Mouse (Mus musculus) thymus, adult 2 months (tissue): ENCODE data around the gene Zfp366.

Experiments used
- CTCF ChIP-seq: fragments of 200-500 bp; IDR thresholded peaks from 2 replicates; pipeline ENCODE4 v1.5.1; 2012; ENCODE audit warnings: mild to moderate bottlenecking, control low read depth, low read length, moderate library complexity, borderline replicate concordance; ENCODE audit not compliant: control insufficient read depth, poor library complexity, insufficient read depth; ENCODE audit errors: extremely low read depth
- POLR2A ChIP-seq: fragments of 200-500 bp; IDR thresholded peaks from 2 replicates; pipeline ENCODE4 v1.6.1; 2012; ENCODE audit warnings: mild to moderate bottlenecking, low read length, control low read depth, moderate library complexity; ENCODE audit not compliant: control insufficient read depth, poor library complexity, insufficient read depth; ENCODE audit errors: extremely low read depth

DNA sequence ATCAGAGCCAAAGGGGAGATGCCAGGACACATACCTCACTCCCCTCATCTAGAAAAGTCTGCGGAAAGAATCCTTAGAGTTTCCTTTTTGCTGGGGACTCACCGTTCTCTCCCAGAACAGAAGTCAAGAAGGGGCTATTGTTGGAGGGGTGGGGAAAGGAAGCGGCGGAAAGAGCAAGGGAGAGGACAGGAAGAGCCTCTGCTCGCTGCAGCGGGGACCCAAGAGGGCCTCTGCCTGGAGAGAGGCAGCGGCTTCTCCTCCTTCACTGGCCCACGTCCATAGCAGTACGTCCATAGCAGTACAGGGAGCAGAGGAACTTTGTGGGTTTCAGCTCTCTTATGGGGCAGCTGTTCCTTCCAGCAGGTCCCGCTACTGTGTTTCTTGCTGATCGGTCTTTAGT lies 5.8 kb downstream of the Zfp366 start:
- no peak for TF ChIP-seq CTCF
- no peak for TF ChIP-seq POLR2A
